Mouse (Mus musculus): ENCODE measurements around the gene Rsph14.

GRCm38 (mm10) chr10:74930541-74930940 is 101.8 kb downstream of the Rsph14 start:
- no peak for TF ChIP-seq CTCF (IDR thresholded peaks at IDR 0.05; ENCODE audit: control insufficient read depth, insufficient read depth, insufficient read length)
- no peak for TF ChIP-seq MYOG (IDR thresholded peaks at IDR 0.05; ENCODE audit: control insufficient read depth, extremely low read depth, insufficient read length)
- TF ChIP-seq MAX (IDR thresholded peaks at IDR 0.05): no peak
- no peak for TF ChIP-seq FOSL1 (IDR thresholded peaks at IDR 0.05; ENCODE audit: insufficient read depth, low read length, poor library complexity, severe bottlenecking)
- TF ChIP-seq USF1 (IDR thresholded peaks at IDR 0.05; ENCODE audit: low read depth): no peak
- no peak for TF ChIP-seq MYOD1 (IDR thresholded peaks at IDR 0.05; ENCODE audit: control insufficient read depth, insufficient read length, low read depth)
- no peak for TF ChIP-seq CEBPB (IDR thresholded peaks at IDR 0.05; ENCODE audit: low read depth)

All from C2C12 (cell line).